Mouse (Mus musculus) brain, adult 2 months (tissue): ENCODE results near the gene Smim4.

Source experiments
- DNase-seq: peaks from one replicate; pipeline ENCODE4 v3.0.0; 2011; ENCODE audit warnings: low read depth, low spot score

Gene Smim4

DNA sequence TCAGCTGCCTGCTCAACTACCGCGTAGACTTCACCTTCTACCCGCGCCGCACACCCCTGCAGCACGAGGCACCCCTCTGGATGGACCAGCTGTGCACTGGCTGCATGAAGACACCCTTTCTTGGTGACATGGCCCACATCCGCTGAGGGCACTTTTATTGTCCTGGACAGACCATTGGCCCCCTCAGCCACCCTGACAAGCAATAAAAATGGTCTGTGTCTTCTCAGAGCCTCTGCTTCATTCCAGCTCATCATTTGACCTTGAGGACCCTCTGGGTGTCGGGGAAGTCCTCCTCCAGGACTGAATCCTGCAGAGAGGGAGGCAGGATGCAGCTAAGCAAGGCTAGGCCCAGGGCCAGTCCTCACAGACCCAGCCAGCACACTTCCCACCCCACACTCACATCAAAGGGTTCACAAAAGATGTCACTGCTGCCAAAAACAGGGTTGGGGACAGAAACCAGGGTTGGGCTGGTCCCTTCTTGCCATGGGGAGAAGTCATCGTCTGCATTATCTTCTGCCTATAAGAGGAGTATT is 10.2 kb upstream of the Smim4 start:
- DNase-seq = no peak

DNA sequence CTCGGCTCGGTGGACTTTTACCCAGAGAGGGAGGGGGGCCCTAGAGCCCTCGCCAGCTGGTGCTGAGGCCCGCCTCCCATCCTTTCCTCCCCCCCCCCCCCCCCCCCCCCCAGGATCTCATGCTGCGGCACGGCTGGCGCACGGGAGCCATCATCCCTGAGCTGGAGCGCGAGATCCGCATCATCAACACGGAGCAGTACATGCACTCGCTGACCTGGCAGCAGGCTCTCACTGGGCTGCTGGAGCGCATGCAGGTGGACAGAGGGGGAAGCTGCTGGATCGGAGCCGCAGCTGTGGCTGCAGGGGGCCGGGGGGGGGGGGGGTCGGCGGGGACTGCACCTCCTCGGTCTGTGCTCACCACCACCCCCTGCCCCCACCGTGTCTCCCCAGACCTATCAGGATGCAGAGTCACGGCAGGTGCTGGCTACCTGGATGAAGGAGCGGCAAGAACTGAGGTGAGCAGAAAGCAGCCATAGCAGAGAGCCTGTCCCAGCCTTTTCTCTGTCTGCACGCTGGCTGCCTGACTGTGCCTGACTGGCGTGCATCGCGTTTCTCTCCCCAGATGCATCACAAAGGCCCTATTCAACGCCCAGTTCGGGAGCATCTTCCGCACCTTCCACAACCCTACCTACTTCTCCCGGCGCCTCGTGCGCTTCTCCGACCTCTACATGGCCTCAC is 9.6 kb upstream of the Smim4 start:
- no peak for DNase-seq

DNA sequence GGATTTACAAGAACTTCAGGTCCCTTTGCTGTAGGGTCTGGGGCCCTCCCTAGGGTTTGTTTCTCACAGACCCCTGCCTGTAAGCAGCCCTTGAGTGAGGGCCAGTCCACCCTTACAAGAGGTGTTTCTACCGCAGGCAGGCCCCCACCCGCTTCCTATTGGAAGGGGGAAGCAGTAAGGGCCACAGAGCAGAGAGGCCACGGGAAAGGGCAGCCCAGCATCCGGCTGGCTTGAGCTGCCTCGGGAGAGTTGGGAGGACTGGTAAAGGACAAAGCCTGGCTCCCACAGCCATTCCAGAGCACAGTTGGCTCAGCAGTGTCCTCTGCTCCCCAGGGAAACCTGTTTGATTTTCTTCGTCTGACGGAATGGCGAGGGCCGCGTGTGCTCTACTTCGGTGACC is 9.0 kb upstream of the Smim4 start:
- no peak for DNase-seq

DNA sequence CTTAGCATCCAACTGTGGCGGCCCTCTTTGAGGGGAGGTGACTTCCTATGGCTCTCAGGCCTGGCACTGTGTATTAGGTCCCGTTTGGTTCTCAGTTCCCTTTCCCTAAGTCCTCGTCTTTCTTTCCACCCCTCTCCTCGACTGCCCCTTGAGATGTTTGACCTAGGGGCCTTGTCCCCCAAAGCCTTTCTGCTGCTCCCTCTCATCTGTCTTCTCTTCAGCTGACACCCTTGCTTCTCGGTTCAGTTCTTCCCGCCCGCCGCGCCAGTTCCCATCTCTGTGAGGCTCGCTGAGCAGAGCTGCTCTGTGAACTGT is 8.5 kb upstream of the Smim4 start:
- DNase-seq = no peak

DNA sequence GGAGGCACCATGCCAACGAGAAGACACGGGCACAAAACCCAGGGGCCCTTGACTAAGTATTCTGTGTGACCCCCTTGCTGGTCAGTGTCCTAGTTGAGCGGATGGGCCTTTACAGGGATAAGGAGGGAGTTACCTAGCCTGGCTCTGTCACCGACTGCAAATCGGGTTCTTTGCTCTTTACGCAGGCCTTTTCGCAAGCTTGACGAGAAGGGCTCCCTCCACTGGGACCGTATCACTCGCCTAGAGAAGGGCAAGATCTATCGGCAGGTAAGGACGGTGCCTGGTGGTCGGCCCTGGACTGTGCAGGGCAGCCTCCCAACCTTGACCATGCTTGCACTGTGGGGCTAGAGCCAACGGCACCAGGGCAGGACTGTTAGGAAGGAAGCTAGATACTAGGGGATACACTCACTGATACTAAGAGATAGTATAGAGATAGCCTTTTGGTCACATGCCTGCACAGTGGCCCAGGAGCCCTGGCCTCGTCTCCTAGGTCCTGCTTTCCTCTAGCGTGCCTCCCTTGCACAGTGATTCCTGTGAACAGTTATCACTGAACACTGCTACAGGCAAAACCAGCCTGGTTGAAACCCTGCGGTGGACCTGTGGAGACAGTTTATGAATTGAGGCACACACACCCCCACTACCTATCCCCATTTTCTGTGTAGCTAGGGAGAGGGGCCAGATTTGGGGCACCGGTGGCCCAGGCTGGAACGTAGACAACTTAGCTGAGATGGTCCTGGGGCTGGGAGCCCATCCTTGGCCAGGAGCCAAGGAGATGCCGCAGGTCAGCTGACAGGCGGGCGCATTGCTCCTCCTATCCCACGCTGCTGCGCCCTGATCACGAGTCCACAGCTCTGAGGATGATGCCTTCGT is 7.9 kb upstream of the Smim4 start:
- no peak for DNase-seq

DNA sequence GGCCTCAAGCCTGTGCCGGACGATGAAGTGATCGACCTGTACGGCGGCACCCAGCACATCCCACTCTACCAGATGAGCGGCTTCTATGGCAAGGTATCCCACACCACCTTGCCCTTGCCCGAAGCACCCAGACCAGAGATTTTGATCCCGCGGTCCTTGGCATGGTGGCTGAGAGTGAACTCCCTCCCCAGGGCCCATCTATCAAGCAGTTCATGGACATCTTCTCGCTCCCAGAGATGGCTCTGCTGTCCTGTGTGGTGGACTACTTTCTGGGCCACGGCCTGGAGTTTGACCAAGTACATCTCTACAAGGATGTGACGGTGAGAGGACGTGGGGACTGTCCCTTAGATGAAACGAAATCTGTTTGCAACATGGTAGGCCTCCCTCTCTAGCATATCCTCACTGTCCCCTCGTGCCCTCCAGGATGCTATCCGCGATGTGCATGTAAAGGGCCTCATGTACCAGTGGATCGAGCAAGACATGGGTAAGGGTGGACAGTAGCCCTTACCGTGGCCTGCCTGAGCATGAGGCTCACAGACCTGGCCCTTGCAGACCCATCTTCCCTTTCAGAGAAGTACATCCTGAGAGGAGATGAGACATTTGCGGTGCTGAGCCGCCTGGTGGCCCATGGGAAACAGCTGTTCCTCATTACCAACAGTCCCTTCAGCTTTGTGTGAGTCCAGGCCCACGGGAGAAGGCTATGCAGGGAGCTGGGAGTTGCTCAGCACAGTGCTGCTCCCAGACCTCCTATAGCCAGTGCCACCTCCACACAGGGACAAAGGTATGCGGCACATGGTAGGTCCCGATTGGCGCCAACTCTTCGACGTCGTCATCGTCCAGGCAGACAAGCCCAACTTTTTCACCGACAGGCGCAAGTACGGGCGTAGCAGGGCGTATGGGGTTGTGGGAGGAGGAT is 7.0 kb upstream of the Smim4 start:
- DNase-seq = no peak

DNA sequence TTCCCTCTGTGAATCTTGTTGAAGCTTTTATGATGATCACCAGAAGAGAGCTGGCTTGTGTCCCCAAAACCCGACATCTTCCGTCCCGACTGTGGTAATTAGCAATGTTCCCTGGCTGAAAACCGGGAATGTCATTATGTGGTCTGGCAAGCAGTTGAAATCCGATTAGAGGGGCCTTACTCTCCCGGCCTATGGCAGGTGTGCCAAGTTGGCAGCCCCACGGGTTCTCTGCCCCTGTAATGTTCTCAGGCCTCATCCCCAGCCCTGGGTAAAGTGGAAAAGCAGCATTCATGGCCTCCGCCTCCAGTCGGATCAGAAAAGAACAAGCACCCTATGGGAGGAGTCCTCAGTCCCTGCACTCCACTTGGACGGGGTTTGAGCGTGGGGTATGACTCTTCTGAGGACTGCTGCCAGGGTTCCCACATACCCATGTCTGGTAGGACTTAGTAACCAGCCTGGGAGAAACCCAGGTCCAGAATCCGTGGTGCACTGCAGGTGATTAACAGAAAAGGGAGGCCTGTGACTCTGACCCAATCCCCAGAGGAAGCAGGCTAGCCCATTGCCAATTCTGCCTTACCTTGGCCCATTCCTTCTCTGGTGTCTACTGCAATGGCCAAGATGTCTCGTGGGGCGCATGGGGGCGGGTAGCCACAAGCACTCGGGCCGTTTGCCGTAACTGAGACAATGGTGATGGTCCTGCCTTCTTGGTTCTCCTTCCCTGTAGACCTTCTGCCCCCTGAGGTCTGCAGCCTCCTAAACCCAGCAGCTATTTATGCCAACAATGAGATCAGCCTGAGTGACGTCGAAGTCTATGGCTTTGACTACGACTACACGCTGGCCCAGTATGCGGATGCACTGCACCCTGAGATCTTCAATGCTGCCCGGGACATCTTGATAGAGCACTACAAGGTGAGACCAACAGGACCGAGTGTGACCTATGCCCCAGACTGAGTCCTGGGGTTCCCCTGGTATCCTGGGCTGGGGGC is 5.6 kb upstream of the Smim4 start:
- DNase-seq = peak; percentile 27

DNA sequence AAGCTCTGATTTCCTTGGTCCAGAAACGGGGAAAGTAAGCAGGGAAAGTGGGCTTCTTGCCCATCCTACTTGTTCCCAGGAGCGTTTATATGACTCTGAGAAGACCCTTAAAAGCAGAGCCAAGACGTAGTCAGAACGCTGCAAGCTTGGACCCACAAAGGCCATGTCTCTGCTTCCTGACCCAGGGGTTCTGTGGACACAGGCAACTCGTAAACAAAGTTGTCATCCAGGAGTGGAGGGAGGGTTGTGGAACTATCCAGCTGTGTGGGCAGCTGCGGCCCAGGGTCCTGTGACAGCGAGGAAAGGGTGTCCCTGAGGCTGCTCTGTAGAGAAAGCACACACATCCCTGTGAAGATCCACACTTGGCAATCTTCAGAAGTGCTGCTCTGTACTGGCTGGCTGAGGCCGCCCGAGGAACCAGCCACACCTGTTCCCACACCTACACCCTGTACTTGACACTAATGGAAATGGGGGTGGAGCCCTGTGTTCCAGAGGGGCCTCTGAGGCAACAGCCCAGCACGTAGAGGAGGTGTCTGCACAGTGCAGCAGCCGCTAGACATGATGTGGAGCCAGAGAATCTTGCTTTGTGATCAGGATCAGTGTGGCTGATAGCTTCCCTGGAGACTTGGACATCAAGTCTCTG is 4.4 kb upstream of the Smim4 start:
- DNase-seq = peak; percentile 46

DNA sequence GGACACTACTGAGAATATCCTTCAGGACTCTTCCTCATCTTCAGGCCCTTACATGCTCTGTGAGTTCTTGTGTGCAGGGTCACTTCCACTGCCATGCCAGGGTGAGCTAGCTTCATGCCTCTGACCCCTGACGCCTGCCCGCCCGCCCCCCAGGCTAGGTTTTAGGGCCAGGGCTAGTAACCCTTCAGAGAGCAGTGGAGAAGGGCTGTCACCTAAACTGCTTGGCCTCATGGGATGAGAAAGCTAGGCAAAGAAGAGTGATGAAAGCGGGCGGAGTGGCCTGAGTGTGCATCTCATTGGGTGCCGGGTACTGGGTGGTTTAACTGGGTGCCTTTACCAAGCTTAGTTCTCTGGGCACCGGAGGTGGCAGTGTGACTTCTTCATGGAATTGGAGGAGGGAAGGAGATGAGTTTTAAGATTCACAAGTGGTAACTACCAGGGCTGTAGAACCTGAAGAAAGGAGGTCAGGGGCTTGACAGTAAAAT is 3.8 kb upstream of the Smim4 start:
- DNase-seq = no peak

DNA sequence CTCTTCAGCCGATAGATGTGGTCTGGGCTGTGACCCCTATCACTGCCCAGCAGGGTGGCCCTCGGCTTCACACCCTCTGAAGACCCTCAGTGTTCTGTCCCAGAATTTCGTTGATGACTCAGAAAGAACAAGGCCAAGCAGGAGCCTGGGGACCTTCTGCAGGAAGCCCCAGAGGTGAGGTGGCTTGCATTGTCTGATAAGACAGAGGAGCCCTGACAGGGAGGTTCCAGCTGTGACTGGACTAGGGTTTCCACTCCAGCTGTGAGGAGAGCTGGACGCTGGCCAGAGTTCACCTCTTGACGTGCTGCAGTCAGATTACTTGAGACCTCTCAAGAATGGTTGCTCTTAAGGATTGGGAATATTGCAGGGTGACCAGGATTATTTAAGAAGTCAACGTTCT is 3.3 kb upstream of the Smim4 start:
- DNase-seq = no peak

DNA sequence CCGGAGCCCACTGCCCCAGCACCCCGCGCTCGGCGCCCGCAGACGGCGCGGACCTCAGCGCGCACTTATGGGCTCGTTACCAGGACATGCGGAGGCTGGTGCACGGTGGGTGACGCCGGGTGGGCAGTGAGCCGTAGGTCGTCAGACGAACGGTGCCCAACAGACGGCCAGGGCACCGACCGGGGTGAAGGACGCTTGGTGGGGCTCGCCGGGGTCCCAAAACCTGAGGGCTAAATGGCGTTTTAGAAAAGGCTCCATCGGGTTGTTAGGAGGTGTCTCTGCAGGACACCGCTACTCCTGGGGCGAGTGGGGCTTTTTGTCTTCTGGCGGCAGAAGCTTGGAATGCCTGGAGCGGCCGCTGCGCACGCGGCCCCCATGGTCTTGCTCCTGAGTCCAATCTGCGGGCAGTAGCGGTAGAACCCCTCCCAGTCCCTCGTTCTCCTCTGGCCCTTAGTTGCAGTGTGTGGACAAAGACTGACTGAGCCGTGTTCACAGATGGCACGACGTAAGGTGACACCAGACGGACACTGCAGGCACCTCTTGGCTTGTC is 2.6 kb upstream of the Smim4 start:
- peak; percentile 33 for DNase-seq

DNA sequence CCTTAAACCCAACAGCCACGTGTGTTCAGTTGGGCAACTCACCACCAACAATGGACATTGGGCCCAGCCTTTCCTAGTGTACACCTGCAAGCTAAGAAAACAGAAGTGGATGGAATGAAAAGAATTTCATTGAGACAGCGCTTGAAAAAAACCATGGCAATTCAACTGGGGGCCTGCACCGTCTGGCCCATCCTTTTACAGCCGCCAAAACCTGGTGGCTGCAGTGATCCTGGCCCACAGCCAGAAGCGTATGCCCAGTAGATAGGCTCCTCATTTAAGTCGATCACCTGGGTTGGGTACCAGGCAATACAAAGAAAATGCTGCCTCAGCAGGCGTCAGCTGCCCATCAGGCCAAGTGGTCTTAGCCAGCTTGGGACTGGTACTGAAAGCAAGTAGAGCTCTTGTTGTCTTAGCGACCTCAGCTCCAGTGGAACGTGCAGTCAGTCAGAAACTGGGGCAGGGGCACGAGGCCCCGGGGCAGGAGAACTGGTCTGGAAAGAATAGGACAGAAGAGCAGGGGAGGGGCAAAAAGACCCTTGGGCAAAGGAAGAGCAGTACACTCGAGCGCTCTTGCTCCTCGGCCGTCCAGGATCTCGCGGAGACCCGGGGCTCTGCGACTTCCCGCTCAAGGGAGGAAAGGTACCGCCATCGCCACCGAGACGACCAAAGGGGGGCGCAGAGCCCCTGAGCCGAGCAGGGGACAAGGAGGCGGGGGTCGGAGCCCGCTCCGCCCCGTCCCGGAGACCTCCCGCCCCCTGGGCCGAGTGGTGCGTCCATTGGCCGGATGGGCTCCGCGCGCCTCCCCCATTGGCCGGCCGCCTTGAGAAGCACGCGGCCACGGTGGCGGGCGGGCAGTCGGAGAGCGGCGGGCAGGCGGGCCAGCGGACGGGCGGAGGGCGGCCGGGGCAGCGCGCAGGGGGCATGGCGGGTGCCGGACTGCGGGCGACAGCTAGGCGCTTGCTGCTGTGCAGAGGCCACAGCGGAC is 1.8 kb upstream of the Smim4 start, which contains the start of gene Nt5dc2:
Nt5dc2 (plus strand) TSS at position 818 of the 985 bp plus-strand sequence.
- peak; percentile 60 for DNase-seq

DNA sequence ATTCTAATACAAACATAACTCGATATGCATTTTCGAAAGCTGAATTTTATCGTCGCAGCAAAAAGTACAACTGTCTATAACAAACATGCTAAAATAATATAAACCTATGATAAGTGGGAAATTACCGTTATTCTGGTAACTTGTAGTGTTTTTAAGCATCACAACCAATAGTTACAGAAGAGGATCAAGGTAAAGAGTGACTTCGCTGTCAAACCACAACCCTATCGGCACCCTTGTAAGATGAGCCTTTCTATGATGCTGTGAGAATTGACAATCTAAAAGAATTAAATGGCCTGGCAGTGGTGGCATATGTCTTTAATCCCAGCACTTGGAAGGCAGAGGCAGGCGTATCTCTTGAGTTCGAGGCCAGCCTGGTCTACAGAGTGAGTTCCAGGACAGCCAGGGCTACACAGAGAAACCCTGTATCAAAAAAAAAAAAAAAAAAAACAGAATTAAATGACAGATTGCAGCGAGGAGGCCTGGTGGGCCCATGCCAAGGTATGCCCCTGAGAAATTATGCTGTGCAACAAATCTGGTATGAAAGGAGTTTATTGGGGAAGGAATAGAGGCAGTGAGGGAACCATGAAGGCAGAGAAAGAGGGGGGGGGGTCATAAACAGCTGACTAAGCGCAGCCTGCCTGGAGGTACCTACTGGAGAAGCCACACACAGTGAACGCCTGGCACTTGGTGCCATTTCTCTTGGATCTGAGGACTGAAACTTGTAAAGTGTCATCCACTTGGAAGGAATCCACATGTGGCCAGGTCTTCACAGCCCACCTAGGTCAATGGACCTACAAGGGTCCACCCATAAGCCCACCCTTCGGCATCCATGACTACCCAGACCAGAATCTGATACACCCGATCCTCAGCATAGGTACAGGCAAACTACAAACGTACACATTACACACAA is 825 bp upstream of the Smim4 start:
- no peak for DNase-seq

DNA sequence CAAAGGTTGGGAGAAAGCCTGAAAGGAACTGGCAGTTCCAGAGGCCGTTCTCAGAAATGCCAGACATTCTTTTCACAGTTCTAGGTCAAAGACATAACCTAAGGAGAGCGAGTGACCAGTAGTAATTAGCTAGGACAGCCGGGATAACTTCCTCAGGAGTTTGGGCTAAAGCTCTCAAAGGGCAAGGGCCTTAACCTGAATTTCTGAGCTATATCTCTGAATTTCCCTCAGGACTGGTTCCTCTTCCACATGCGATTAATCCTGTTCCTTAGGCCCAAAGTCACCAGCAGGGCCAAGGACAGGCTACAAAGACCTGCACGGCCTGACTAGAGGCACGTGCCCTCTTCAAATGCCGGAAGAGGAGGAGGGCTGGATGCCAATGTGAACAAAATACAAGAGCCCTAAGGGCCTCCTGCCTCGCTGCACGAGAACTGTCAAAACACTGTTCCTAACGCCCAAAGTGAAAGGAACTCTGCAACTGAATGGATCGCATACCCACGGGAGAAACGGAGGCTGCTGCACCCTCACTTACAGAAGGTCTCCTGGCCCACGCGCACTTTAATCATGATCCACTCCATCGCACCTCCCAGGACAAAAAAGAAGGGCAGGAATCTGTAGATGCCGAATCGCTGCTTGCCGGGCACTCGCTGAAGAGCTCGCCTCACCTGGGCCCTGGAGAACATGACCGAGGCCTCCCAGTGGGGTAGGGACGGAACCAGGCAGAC is 493 bp downstream of the Smim4 start:
- DNase-seq = peak; percentile 64

DNA sequence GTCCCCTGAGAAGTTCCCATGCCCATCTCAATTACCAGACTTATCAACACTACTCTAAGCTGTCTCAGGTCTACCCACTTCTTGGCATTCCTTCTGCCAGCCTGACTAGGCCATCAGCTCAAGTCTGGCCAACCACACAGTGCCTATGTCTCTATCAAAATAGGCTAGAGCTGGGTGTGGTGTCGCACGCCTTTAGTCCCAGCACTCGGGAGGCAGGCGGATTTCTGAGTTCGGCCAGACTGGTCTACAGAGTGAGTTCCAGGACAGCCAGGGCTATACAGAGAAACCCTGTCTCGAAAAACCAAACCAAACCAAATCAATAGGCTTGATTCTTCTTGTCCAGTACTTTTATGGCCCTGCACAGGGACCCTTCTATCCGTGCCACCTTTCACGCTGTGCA is 1.9 kb downstream of the Smim4 start:
- no peak for DNase-seq
